Mouse (Mus musculus) B cell, adult 67 days (primary cell): ENCODE data around the gene Map2. TPM values are rescaled to one million over a fixed set of nuclear protein-coding genes. Genes with fewer than 3 reads are reported as not detected.

ENCODE experiments used
- total RNA-seq, 2 experiments: library from RNA; stranded (reverse); gene quantifications; 4 replicates each; pipeline ENCODE4 v1.2.4; 2023

Map2 gene
- total RNA-seq = 1 to 10 TPM; 1.3 to 2.0 TPM

DNA sequence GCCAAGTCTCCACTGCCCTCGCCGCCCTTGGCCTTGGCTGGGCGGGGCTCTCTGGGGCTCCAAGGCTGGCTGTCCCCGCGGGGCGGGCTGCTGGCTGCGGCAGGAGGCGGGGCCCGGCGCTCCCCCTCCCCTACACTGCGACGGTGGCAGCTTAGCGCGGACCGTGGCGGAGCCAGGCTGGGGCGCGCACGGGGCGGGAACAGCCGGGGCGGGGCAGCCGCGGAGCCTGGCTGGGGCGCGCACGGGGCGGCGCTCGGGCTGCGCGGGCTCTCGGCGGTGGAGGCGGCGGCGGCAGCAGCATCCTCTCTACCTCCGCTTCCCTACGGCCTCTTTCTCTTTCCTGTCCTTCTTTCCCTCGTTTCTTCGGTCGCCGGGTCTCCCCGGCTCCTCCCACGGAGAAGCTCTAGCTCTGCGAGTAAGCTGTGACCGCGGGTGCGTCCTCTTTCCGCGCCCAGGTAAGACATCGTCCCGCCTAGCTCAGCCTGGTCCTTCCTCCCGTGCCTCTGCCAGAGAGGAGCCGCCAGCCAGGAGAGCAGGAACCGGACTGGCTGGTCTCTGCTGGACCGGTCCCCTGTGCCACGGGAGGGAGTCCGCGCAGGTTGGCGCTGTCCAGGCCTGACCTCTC is at the start of gene Map2:
TSS of gene Map2 (plus strand) at position 233 of the 625 bp plus-strand sequence.

DNA sequence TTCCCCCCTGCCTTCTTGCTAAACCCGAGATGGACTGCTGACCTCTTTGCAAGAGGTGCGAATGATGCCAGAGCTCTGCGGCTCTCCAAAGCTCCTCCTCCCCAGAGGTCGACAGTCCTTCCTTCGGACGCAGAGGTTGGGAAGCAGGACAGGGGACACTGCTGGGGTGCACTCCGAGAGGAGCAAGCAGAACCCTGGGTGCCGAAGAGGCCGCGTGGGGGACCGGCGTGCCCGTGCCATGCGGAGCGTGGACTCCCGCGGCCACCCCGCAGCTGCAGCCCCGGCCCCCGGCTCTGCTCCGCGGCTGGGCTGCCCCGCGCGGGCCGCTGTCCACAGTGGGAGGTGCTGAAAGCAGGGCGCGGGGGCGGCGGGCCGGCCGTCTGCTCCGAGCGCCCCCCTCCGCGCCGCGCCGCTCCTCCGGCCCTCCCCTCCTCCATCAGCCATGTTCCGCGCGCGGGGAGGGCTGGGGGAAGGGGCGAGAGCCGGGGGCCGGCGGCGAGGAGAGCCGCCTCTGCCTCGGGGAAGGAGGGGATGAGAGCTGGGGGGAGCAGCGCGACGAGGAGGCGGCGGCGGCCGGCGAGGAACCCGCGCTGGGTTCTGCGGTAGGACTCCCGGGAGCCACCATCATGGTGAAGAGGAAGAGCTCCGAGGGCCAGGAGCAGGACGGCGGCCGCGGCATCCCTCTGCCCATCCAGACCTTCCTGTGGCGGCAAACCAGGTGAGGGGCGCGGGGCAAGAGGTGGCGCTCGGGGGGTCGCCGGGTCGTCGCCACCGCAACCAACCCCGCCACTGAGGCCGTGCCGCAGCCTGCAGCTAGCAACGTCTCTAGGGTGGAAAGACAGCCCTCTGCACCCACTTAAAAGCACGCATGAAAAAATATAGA is 293.0 kb downstream of the Map2 start, which contains the start of gene Unc80:
TSS of gene Unc80 (plus strand) at position 547 of the 883 bp plus-strand sequence.

Other genes starting within 250 kb of the Map2 start
- not detected for gene Crygf, start 248.8 kb upstream of the Map2 start, total RNA-seq